Comparison of ENCODE assay signal across 24 mouse cellular contexts in genomic region chr2:18891991-18892537, GRCm38 (mm10).
DNase-seq lines count a peak whose midpoint lies in the region; ATAC-seq and TF ChIP-seq lines count a peak whose summit lies in the region.
"Had no signal": no experiment of that assay in that cellular context is flagged by ENCODE, and none has a peak within 500 bp of the region (broad histone marks: within the 10 kb centered on the region; RNA-seq: fewer than 3 reads in every experiment).

No protein-coding gene starts in this region.

- no peak overlapping the region for H3K4me3 ChIP-seq in kidney, embryonic 15.5 days (replicated peaks)
- H3K4me3 ChIP-seq: embryonic facial prominence, embryonic 10.5 days; embryonic facial prominence, embryonic 13.5 days; erythroblast, embryonic 14.5 days; forebrain, embryonic 12.5 days; forebrain, embryonic 15.5 days; heart, embryonic 13.5 days; hindbrain, embryonic 12.5 days; hindbrain, embryonic 15.5 days had no signal

- WGBS in kidney, embryonic 15.5 days = 68% methylated on average over 10 of the region's 10 CpGs

- no peak overlapping the region for H3K4me2 ChIP-seq in kidney, embryonic 15.5 days
- H3K4me2 ChIP-seq: embryonic facial prominence, embryonic 13.5 days; forebrain, embryonic 12.5 days; forebrain, embryonic 15.5 days; heart, embryonic 13.5 days; hindbrain, embryonic 12.5 days; hindbrain, embryonic 15.5 days had no signal

- in situ Hi-C loops in Patski (cut with MboI; ENCODE audit: low pct_unique_long_range_greater_than_20kb) = no loop called here

- no peaks in the 10 kb centered on the region for H3K27me3 ChIP-seq in kidney, embryonic 15.5 days
- H3K27me3 ChIP-seq in Patski = no peaks in the 10 kb centered on the region
- H3K27me3 ChIP-seq: embryonic facial prominence, embryonic 13.5 days; forebrain, embryonic 12.5 days; forebrain, embryonic 15.5 days; heart, embryonic 13.5 days; hindbrain, embryonic 12.5 days; hindbrain, embryonic 15.5 days had no signal

- CTCF ChIA-PET in Patski (lab: Charles Lee) = interaction anchor here (1.2 kb wide), 1 partner anchor 26 kb away, joined by 5 read pairs; no protein-coding TSS in a partner anchor

- peaks cover 26% of the 10 kb centered on the region for H3K4me1 ChIP-seq in kidney, embryonic 15.5 days
- H3K4me1 ChIP-seq: hindbrain, embryonic 15.5 days had no signal

- 0 out of 2 replicates have a peak, but pooled peaks have one; percentile 20 for ATAC-seq in kidney, embryonic 15.5 days (replicated peaks; ENCODE audit: low FRiP score)
- ATAC-seq in Patski = peak; percentile 54
- ATAC-seq: forebrain, embryonic 15.5 days had no signal

- H3K9me3 ChIP-seq in kidney, embryonic 15.5 days (replicated peaks) = no peaks in the 10 kb centered on the region
- H3K9me3 ChIP-seq: embryonic facial prominence, embryonic 10.5 days; embryonic facial prominence, embryonic 13.5 days; forebrain, embryonic 12.5 days; forebrain, embryonic 15.5 days; heart, embryonic 13.5 days; hindbrain, embryonic 12.5 days; hindbrain, embryonic 15.5 days had no signal

- TF ChIP-seq CTCF in Patski (IDR thresholded peaks at IDR 0.05) = no peak

- H3K27ac ChIP-seq in kidney, embryonic 15.5 days = peak overlapping the region; percentile 29; the same call in 1 of the 2 replicates
- H3K27ac ChIP-seq: embryonic facial prominence, embryonic 10.5 days; embryonic facial prominence, embryonic 13.5 days; forebrain, embryonic 12.5 days; forebrain, embryonic 15.5 days; heart, embryonic 13.5 days; hindbrain, embryonic 12.5 days; hindbrain, embryonic 15.5 days had no signal

- POLR2A ChIA-PET in Patski (lab: Charles Lee) = interaction anchor here (0.9 kb wide), 1 partner anchor 23 kb away, joined by 3 read pairs; no protein-coding TSS in a partner anchor

- peak; percentile 85 for DNase-seq in heart, adult 11 months
- DNase-seq in heart, adult 8-10 months (ENCODE audit: low spot score) = no peak
- DNase-seq in kidney, postnatal 10 days = no peak
- DNase-seq in Patski (ENCODE audit: low read depth, low spot score) = no peak
- peak; percentile 53 for DNase-seq in yolk sac, embryonic 10.5 days (ENCODE audit: low spot score)
- DNase-seq in cerebellum, postnatal 10 days = no peak
- DNase-seq: adrenal gland, postnatal 10 days; adrenal gland, postnatal 36 days; cerebellum, adult 11 months; cerebellum, adult 2 months; cerebellum, adult 9-11 months; cerebellum, postnatal 36 days; embryo, embryonic 11 days; gastrocnemius, postnatal 25 days; heart, postnatal 14 days had no signal

- no peaks in the 10 kb centered on the region for H3K36me3 ChIP-seq in kidney, embryonic 15.5 days
- H3K36me3 ChIP-seq: embryonic facial prominence, embryonic 10.5 days; embryonic facial prominence, embryonic 13.5 days; forebrain, embryonic 12.5 days; forebrain, embryonic 15.5 days; hindbrain, embryonic 12.5 days; hindbrain, embryonic 15.5 days had no signal

- H3K9ac ChIP-seq in kidney, embryonic 15.5 days = no peak overlapping the region
- H3K9ac ChIP-seq: embryonic facial prominence, embryonic 13.5 days; forebrain, embryonic 12.5 days; forebrain, embryonic 15.5 days; heart, embryonic 13.5 days; hindbrain, embryonic 12.5 days; hindbrain, embryonic 15.5 days had no signal

Comparison
In these comparisons a context has a peak if more than half of its experiments do, and no peak if none do; other contexts are left out.
1. DNase-seq: peak in heart, adult 11 months (single experiment) and yolk sac, embryonic 10.5 days (single experiment); none in heart, adult 8-10 months (single experiment), kidney, postnatal 10 days (single experiment), Patski (single experiment) and cerebellum, postnatal 10 days (0 of 2).